Mouse (Mus musculus): ENCODE measurements at regions not wholly inside any gene's neighbourhood (a gene's known extent, or its start where the extent isn't known, plus 50 kb on each side); places are given as distances from the start of the nearest gene placed in this dataset.
A peak's percentile ranks its signal among the peaks of the same experiment; 100 is the strongest.

- TF ChIP-seq BHLHE40 (IDR thresholded peaks at IDR 0.05; ENCODE audit: low read depth, low read length) = peak; percentile 13; the same call in 1 of the 2 replicates
- TF ChIP-seq CTCF (conservative IDR thresholded peaks at IDR 0.05 in 1 of 2, IDR thresholded peaks at IDR 0.05 in 1 of 2; ENCODE audit: low read depth in 2 of 2, low read length in 2 of 2) = no peak
- no peak; the same call in 1 of the 2 replicates for TF ChIP-seq MAFK (IDR thresholded peaks at IDR 0.05; ENCODE audit: insufficient replicate concordance, low read length)
- TF ChIP-seq NRF1 (IDR thresholded peaks at IDR 0.05; ENCODE audit: low read depth, low read length) = no peak
- no peak for TF ChIP-seq POLR2AphosphoS2 (IDR thresholded peaks at IDR 0.05; ENCODE audit: low read depth, low read length)
Observed at GRCm38 (mm10) chr16:95206445-95206844, 50.9 kb upstream of the Kcnj15 start.
